In the genomic region with DNA sequence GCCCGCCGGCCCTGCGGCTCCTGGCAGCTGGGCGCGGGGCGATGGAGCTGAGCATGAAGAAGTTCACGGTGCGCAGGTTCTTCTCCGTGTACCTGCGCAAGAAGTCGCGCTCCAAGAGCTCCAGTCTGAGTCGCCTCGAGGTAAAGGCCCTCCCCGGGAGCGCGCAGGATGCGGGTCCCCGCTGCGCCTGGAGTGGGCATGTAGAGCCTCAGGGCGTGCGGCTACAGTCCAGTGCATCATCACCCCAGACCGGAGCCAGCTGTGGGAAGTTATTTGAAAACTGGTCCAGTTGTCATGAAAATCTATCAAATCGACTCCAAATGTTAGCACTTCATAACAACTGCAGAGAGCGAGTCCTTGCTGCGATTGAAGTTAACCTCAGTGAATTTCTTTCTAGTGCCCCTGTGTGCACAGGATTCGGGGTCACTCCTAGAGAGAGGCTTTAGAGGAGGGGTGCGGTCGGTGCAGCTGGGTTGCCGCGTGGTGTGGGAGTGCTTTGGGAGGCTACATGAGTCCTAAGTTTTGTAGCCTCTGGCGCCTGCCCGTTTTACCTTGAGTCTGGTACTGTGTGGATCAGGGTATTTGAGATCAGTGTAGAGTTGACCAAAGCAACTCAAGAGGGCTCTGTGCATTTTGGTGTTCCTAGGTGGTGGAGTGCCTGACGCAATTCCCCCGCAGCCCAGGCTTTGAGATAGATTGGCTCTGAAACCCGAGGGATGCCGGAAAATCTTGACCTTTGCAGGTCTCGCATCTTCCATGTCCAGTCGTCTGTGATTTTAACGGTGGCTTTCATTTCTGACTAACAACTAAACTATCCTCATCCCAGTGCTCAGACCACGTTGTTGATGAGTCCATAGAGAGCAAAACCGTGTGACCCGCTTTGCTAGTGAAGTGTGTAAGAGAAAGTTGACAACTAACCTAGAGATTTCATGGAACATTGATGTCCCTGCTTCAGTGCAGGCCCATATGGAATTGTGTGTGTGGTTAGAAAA, we compare ENCODE assay signal across 8 mouse cellular contexts. TPM values are rescaled to one million over a fixed set of nuclear protein-coding genes. Genes with fewer than 3 reads are reported as not detected.
A peak's percentile ranks its signal among the peaks of the same experiment; 100 is the strongest.
DNase-seq lines count a peak whose midpoint lies in the region; ATAC-seq and TF ChIP-seq lines count a peak whose summit lies in the region.

No protein-coding gene starts in this region.

- H3K27me3 ChIP-seq in cerebellum, adult 2 months (ENCODE audit: control insufficient read depth, insufficient read depth, low read length), result no peaks in the 10 kb centered on the region
- no peaks in the 10 kb centered on the region for H3K27me3 ChIP-seq in thymus, adult 2 months (ENCODE audit: control insufficient read depth, insufficient read depth, low read length)
- no peaks in the 10 kb centered on the region for H3K27me3 ChIP-seq in hindbrain, embryonic 14.5 days (ENCODE audit: control insufficient read depth, insufficient read depth, low read length)
- H3K27me3 ChIP-seq in liver, postnatal 0 days (ENCODE audit: insufficient read depth, low read length), result peaks cover 3% of the 10 kb centered on the region

- peak overlapping the region; percentile 80 for H3K4me2 ChIP-seq in hindbrain, embryonic 14.5 days (replicated peaks)
- peak overlapping the region; percentile 88 for H3K4me2 ChIP-seq in liver, postnatal 0 days (ENCODE audit: low read depth, low read length)

- H3K9ac ChIP-seq in hindbrain, embryonic 14.5 days, result peak overlapping the region; percentile 79
- peak overlapping the region; percentile 63 for H3K9ac ChIP-seq in liver, postnatal 0 days (replicated peaks)

- ATAC-seq in hindbrain, embryonic 14.5 days (ENCODE audit: low FRiP score), result no peak; the same call in 1 of the 2 replicates
- no peak for ATAC-seq in liver, postnatal 0 days

- 4% methylated on average over 38 of the region's 43 CpGs for WGBS in cerebellum, adult 2 months
- 21% methylated on average over 43 of the region's 43 CpGs for WGBS in thymus, adult 2 months
- 1% methylated on average over 43 of the region's 43 CpGs for WGBS in hindbrain, embryonic 14.5 days
- 6% methylated on average over 43 of the region's 43 CpGs for WGBS in liver, postnatal 0 days (ENCODE audit: insufficient replicate concordance)

- no peaks in the 10 kb centered on the region for H3K36me3 ChIP-seq in thymus, adult 2 months (ENCODE audit: control insufficient read depth, insufficient read depth, low read length)
- no peaks in the 10 kb centered on the region for H3K36me3 ChIP-seq in hindbrain, embryonic 14.5 days (replicated peaks; ENCODE audit: control insufficient read depth, insufficient read depth)
- H3K36me3 ChIP-seq in liver, postnatal 0 days (replicated peaks; ENCODE audit: insufficient read depth, low read length), result no peaks in the 10 kb centered on the region

- TF ChIP-seq CTCF in cerebellum, adult 2 months (IDR thresholded peaks at IDR 0.05; ENCODE audit: borderline replicate concordance, insufficient read depth, low read depth, low read length), result no peak
- TF ChIP-seq CTCF in thymus, adult 2 months (IDR thresholded peaks at IDR 0.05; ENCODE audit: borderline replicate concordance, control insufficient read depth, extremely low read depth, insufficient read depth, low read length, poor library complexity), result 0 out of 2 replicates have a peak, but pooled peaks have one; percentile 6
- TF ChIP-seq CTCF in liver, postnatal 0 days (IDR thresholded peaks at IDR 0.05; ENCODE audit: low read depth), result no peak

- 0 out of 2 replicates have a peak, but pooled peaks cover 2% of the 10 kb centered on the region for H3K4me1 ChIP-seq in cerebellum, adult 2 months (ENCODE audit: control insufficient read depth, insufficient read depth, low read length)
- peaks cover 12% of the 10 kb centered on the region for H3K4me1 ChIP-seq in thymus, adult 2 months (replicated peaks; ENCODE audit: control insufficient read depth, insufficient read depth, low read length)
- peaks cover 17% of the 10 kb centered on the region for H3K4me1 ChIP-seq in hindbrain, embryonic 14.5 days (replicated peaks; ENCODE audit: control insufficient read depth, insufficient read depth, low read length)
- H3K4me1 ChIP-seq in liver, postnatal 0 days (ENCODE audit: insufficient read depth), result peaks cover 26% of the 10 kb centered on the region

- H3K27ac ChIP-seq in cerebellum, adult 2 months (ENCODE audit: insufficient read depth, low read length), result 0 out of 2 replicates have a peak overlapping the region, but pooled peaks have one; percentile 14
- no peak overlapping the region for H3K27ac ChIP-seq in thymus, adult 2 months (ENCODE audit: control insufficient read depth, insufficient read depth, low read length)
- peak overlapping the region; percentile 83 for H3K27ac ChIP-seq in hindbrain, embryonic 14.5 days
- H3K27ac ChIP-seq in liver, postnatal 0 days (ENCODE audit: low read depth), result no peak overlapping the region

- TF ChIP-seq POLR2A in cerebellum, adult 2 months (IDR thresholded peaks at IDR 0.05; ENCODE audit: borderline replicate concordance, insufficient read depth, low read length), result no peak
- TF ChIP-seq POLR2A in thymus, adult 2 months (IDR thresholded peaks at IDR 0.05; ENCODE audit: control insufficient read depth, extremely low read depth, insufficient read depth, low read length, poor library complexity), result no peak

- DNase-seq in cerebellum, adult 2 months, result peak; percentile 20 to 40
- no peak for DNase-seq in cerebellum, adult 9-11 months
- DNase-seq in thymus, adult 2 months, result no peak
- no peak for DNase-seq in thymus, adult 18-20 months
- DNase-seq in hindbrain, embryonic 14.5 days (ENCODE audit: low spot score), result no peak
- DNase-seq in liver, postnatal 0 days, result no peak
- no peak for DNase-seq in urinary bladder, adult 18-20 months (ENCODE audit: low spot score in 2 of 2)
- no peak for DNase-seq in urinary bladder, postnatal 36 days (ENCODE audit: low spot score in 2 of 2)

- peak overlapping the region; percentile 69 for H3K4me3 ChIP-seq in cerebellum, adult 2 months (replicated peaks; ENCODE audit: insufficient read depth, low read depth, low read length)
- peak overlapping the region; percentile 64 for H3K4me3 ChIP-seq in thymus, adult 2 months (ENCODE audit: control insufficient read depth, insufficient read depth, low read length)
- peak overlapping the region; percentile 80 for H3K4me3 ChIP-seq in hindbrain, embryonic 14.5 days (replicated peaks; ENCODE audit: low read length)
- peak overlapping the region; percentile 66 for H3K4me3 ChIP-seq in liver, postnatal 0 days (ENCODE audit: low read depth, low read length)

- no peak for TF ChIP-seq EP300 in liver, postnatal 0 days (IDR thresholded peaks at IDR 0.05; ENCODE audit: low read depth)

- no peaks in the 10 kb centered on the region for H3K9me3 ChIP-seq in hindbrain, embryonic 14.5 days (ENCODE audit: control insufficient read depth, low read length)
- H3K9me3 ChIP-seq in liver, postnatal 0 days (ENCODE audit: low read length), result no peaks in the 10 kb centered on the region

RNA-seq across cellular contexts. Expression of a gene that starts 0.7 kb away (rescaled TPM):
- polyA plus RNA-seq in cerebellum, adult 2 months (2012; rRNA removed), result 20.6 and 23.4 TPM in 2 replicates
- polyA plus RNA-seq in thymus, adult 2 months (2012; rRNA removed), result 7.4 and 8.8 TPM in 2 replicates
- polyA plus RNA-seq in hindbrain, embryonic 14.5 days (2014; fragmentation: Nextera tagmentation; extraction: Ambion mirVana), result 24.4 and 25.7 TPM in 2 replicates
- polyA plus RNA-seq in liver, postnatal 0 days (2015; fragmentation: Nextera tagmentation; extraction: Ambion mirVana), result 1.2 and 1.5 TPM in 2 replicates

Comparison
In these comparisons a context has a peak if more than half of its experiments do, and no peak if none do; other contexts are left out.
1. DNase-seq: peak in cerebellum, adult 2 months (2 of 2); none in cerebellum, adult 9-11 months (single experiment), thymus, adult 2 months (single experiment), thymus, adult 18-20 months (0 of 2), hindbrain, embryonic 14.5 days (single experiment), liver, postnatal 0 days (single experiment), urinary bladder, adult 18-20 months (0 of 2) and urinary bladder, postnatal 36 days (0 of 2).
2. H3K27ac ChIP-seq: peak in cerebellum, adult 2 months (single experiment) and hindbrain, embryonic 14.5 days (single experiment); none in thymus, adult 2 months (single experiment) and liver, postnatal 0 days (single experiment).
3. Peak in every context shown above with its lines, with median percentiles within 50 percentile points of each other: H3K4me3 ChIP-seq.